11 mouse cellular contexts compared by ENCODE assay signal in the genomic region with DNA sequence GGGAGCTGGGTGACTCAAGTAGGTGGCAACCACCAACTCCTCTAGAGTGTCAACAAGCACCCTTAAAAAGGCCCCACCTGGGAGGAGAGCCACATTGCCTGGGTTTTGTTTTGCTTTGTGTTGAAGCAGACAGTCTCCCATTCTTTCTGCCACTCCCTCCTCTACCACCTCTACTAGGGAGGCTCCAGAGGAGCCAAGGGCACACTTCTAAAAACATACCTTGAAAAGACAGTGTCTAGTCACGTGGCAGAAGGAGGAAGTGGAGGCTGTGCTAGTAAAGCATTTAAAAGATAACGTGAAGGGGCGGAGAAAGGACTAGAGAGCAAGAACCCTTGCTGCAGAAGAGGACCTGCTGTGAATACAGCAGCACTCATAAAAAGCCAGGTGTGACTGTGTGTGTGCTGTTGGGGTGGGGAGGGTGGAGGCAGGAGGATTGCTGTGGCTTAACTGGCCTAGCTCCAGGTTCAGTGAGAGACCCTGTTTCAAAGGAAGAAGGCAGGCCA. TPM values are rescaled to one million over a fixed set of nuclear protein-coding genes. Genes with fewer than 3 reads are reported as not detected.
DNase-seq lines count a peak whose midpoint lies in the region; ATAC-seq and TF ChIP-seq lines count a peak whose summit lies in the region.
"Had no signal": no experiment of that assay in that cellular context is flagged by ENCODE, and none has a peak within 500 bp of the region (broad histone marks: within the 10 kb centered on the region; RNA-seq: fewer than 3 reads in every experiment).

No protein-coding gene starts in this region.

- DNase-seq in heart, postnatal 0 days (ENCODE audit: low spot score), result no peak
- DNase-seq in heart, adult 9 months (ENCODE audit: low spot score in 2 of 2), result no peak
- DNase-seq in ZHBTc4 (ENCODE audit: low read depth, low spot score), result peak; percentile 94
- peak; percentile 41 to 46 for DNase-seq in thymus, postnatal 10 days (ENCODE audit: low spot score in 2 of 2)
- DNase-seq in kidney, postnatal 14 days, result no peak
- no peak for DNase-seq in layer of hippocampus, adult 18-20 months (ENCODE audit: low spot score in 2 of 2)
- DNase-seq: heart, adult 18-20 months had no signal

- TF ChIP-seq EP300 in heart, postnatal 0 days (IDR thresholded peaks at IDR 0.05; ENCODE audit: low read depth), result no peak

- H3K4me3 ChIP-seq in heart, postnatal 0 days (ENCODE audit: low read depth, low read length), result no peak overlapping the region
- H3K4me3 ChIP-seq in lung, embryonic 16.5 days (ENCODE audit: low read length), result no peak overlapping the region
- H3K4me3 ChIP-seq: embryonic facial prominence, embryonic 13.5 days had no signal

- no peak for ATAC-seq in heart, postnatal 0 days (ENCODE audit: insufficient read depth, low read depth)
- ATAC-seq in lung, embryonic 16.5 days (ENCODE audit: low read depth), result no peak
- ATAC-seq in monocyte, adult 5-6 weeks (replicated peaks; ENCODE audit: insufficient number of reproducible peaks, low FRiP score, low TSS enrichment, poor library complexity, severe bottlenecking), result no peak

- no peaks in the 10 kb centered on the region for H3K36me3 ChIP-seq in heart, postnatal 0 days (replicated peaks; ENCODE audit: control insufficient read depth, insufficient read depth, low read length)
- no peaks in the 10 kb centered on the region for H3K36me3 ChIP-seq in lung, embryonic 16.5 days (ENCODE audit: control insufficient read depth, insufficient read depth, low read length)
- H3K36me3 ChIP-seq: embryonic facial prominence, embryonic 13.5 days had no signal

- H3K27ac ChIP-seq in heart, postnatal 0 days (ENCODE audit: low read depth), result peak overlapping the region; percentile 63
- H3K27ac ChIP-seq in lung, embryonic 16.5 days (ENCODE audit: low read length), result 0 out of 2 replicates have a peak overlapping the region, but pooled peaks have one; percentile 31
- H3K27ac ChIP-seq: embryonic facial prominence, embryonic 13.5 days had no signal

- H3K27me3 ChIP-seq in heart, postnatal 0 days (ENCODE audit: control insufficient read depth, insufficient read depth, low read length), result no peaks in the 10 kb centered on the region
- H3K27me3 ChIP-seq in lung, embryonic 16.5 days (ENCODE audit: control insufficient read depth, insufficient read depth, low read depth, low read length), result no peaks in the 10 kb centered on the region
- H3K27me3 ChIP-seq: embryonic facial prominence, embryonic 13.5 days had no signal

- TF ChIP-seq CTCF in heart, postnatal 0 days (IDR thresholded peaks at IDR 0.05; ENCODE audit: low read depth), result no peak

- peaks cover 29% of the 10 kb centered on the region for H3K4me1 ChIP-seq in heart, postnatal 0 days (ENCODE audit: control insufficient read depth, insufficient read depth)
- H3K4me1 ChIP-seq in lung, embryonic 16.5 days (replicated peaks; ENCODE audit: control insufficient read depth, insufficient read depth, low read length), result peaks cover 12% of the 10 kb centered on the region; the same call in 1 of the 2 replicates

- no peak overlapping the region for H3K9ac ChIP-seq in heart, postnatal 0 days (replicated peaks; ENCODE audit: low read depth, low read length)
- H3K9ac ChIP-seq in lung, embryonic 16.5 days (ENCODE audit: low read length), result no peak overlapping the region
- H3K9ac ChIP-seq: embryonic facial prominence, embryonic 13.5 days had no signal

- 14% methylated on average over 3 of the region's 3 CpGs for WGBS in heart, postnatal 0 days
- WGBS in lung, embryonic 16.5 days, result 29% methylated on average over 3 of the region's 3 CpGs

- H3K4me2 ChIP-seq in heart, postnatal 0 days (ENCODE audit: low read depth, low read length), result no peak overlapping the region
- H3K4me2 ChIP-seq in lung, embryonic 16.5 days (ENCODE audit: low read depth, low read length), result no peak overlapping the region
- H3K4me2 ChIP-seq: embryonic facial prominence, embryonic 13.5 days; midbrain, embryonic 11.5 days had no signal

- H3K9me3 ChIP-seq in heart, postnatal 0 days (replicated peaks; ENCODE audit: control insufficient read depth, low read length), result no peaks in the 10 kb centered on the region
- H3K9me3 ChIP-seq in lung, embryonic 16.5 days (ENCODE audit: control insufficient read depth, low read length), result no peaks in the 10 kb centered on the region
- H3K9me3 ChIP-seq: embryonic facial prominence, embryonic 13.5 days had no signal

RNA-seq across cellular contexts. Expression of a gene that starts 4.1 kb away (rescaled TPM):
- 16.6 and 19.9 TPM in 2 replicates for total RNA-seq in heart, postnatal 0 days (2014; rRNA removed; ENCODE audit: low replicate concordance)
- polyA plus RNA-seq in heart, postnatal 0 days (2015; fragmentation: Nextera tagmentation; extraction: Ambion mirVana), result 19.7 and 22.7 TPM in 2 replicates
- 18.7 and 19.2 TPM in 2 replicates for polyA plus RNA-seq in lung, embryonic 16.5 days (2015; fragmentation: Nextera tagmentation; extraction: Ambion mirVana)
- total RNA-seq in monocyte, adult 5-6 weeks (2017), result 62.1 to 83.4 TPM (median 78.5 TPM) in 3 replicates
- total RNA-seq in layer of hippocampus, adult 18-20 months (2021), result 10 to 100 TPM; 35.2 to 39.0 TPM

RNA-seq across cellular contexts. Expression of a gene that starts 56.4 kb away (rescaled TPM):
- total RNA-seq in heart, postnatal 0 days (2014; rRNA removed; ENCODE audit: low replicate concordance), result 114 and 243 TPM in 2 replicates
- 788 and 904 TPM in 2 replicates for polyA plus RNA-seq in heart, postnatal 0 days (2015; fragmentation: Nextera tagmentation; extraction: Ambion mirVana)
- polyA plus RNA-seq in lung, embryonic 16.5 days (2015; fragmentation: Nextera tagmentation; extraction: Ambion mirVana), result 181 and 202 TPM in 2 replicates
- 0.29 TPM in 1 of 3 replicates, not detected in the others for total RNA-seq in monocyte, adult 5-6 weeks (2017)
- total RNA-seq in layer of hippocampus, adult 18-20 months (2021), result 1 to 10 TPM; 4.7 to 5.8 TPM

Comparison
In these comparisons a context has a peak if more than half of its experiments do, and no peak if none do; other contexts are left out.
1. DNase-seq: peak in ZHBTc4 (single experiment) and thymus, postnatal 10 days (2 of 2); none in heart, postnatal 0 days (single experiment), heart, adult 9 months (0 of 2), kidney, postnatal 14 days (single experiment) and layer of hippocampus, adult 18-20 months (0 of 2).
2. RNA of a gene that starts 56.4 kb away (total RNA-seq): 114 to 243 TPM in heart, postnatal 0 days; 4.7 to 5.8 TPM in layer of hippocampus, adult 18-20 months and 0.29 TPM in monocyte, adult 5-6 weeks; every median in the first group is over 10 times any median in the second.